Mouse (Mus musculus) lung, embryonic 15.5 days (tissue): ENCODE results near the gene Dll3. TPM values are rescaled to one million over a fixed set of nuclear protein-coding genes. Genes with fewer than 3 reads are reported as not detected.

ENCODE experiments used
- ATAC-seq: fragments of 200-750 bp; cut with Nextera tagmentation; 2 replicates; pipeline ENCODE4 v1.8.0; 2017; ENCODE audit warnings: moderate number of reproducible peaks, borderline replicate concordance; ENCODE audit not compliant: low FRiP score, low TSS enrichment; ENCODE audit errors: extremely low read depth
- H3K27ac ChIP-seq: fragments of 300-500 bp; sonication (generic); 2 replicates; pipeline ENCODE4 v1.5.1; 2015; ENCODE audit warnings: moderate library complexity, mild to moderate bottlenecking, inconsistent platforms
- H3K27me3 ChIP-seq: fragments of 300-500 bp; sonication (generic); 2 replicates; pipeline ENCODE4 v1.6.1; 2015; ENCODE audit warnings: inconsistent platforms
- H3K36me3 ChIP-seq: fragments of 300-500 bp; sonication (generic); 2 replicates; pipeline ENCODE4 v1.6.1; 2015; ENCODE audit warnings: inconsistent platforms
- H3K4me1 ChIP-seq: fragments of 300-500 bp; sonication (generic); 2 replicates; pipeline ENCODE4 v1.6.1; 2015; ENCODE audit warnings: inconsistent platforms
- H3K4me2 ChIP-seq: fragments of 300-500 bp; sonication (generic); 2 replicates; pipeline ENCODE4 v1.6.1; 2015; ENCODE audit warnings: inconsistent platforms, mild to moderate bottlenecking, moderate library complexity
- H3K4me3 ChIP-seq: fragments of 300-500 bp; sonication (generic); 2 replicates; pipeline ENCODE4 v1.5.1; 2015; ENCODE audit warnings: mild to moderate bottlenecking, inconsistent platforms
- H3K9ac ChIP-seq: fragments of 300-500 bp; sonication (generic); 2 replicates; pipeline ENCODE4 v1.6.1; 2015; ENCODE audit warnings: inconsistent platforms
- H3K9me3 ChIP-seq: fragments of 300-500 bp; sonication (generic); 2 replicates; pipeline ENCODE4 v1.6.1; 2016; ENCODE audit warnings: inconsistent platforms
- WGBS: fragments of 180-500 bp; shearing (Covaris S2); methylation state at CpG from one replicate; pipeline ENCODE4 v1.1.7; 2015; 5-methylcytosine and 5-hydroxymethylcytosine counted together
- polyA plus RNA-seq: library from polyadenylated mRNA; unstranded; fragments of >200 nt; fragmentation: Nextera tagmentation; extraction: Ambion mirVana; gene quantifications from 2 replicates; pipeline ENCODE4 v1.2.1, GENCODE M21; 2015

Dll3 gene
- polyA plus RNA-seq, 1 experiment from 2014 or later: 0.75 TPM

DNA sequence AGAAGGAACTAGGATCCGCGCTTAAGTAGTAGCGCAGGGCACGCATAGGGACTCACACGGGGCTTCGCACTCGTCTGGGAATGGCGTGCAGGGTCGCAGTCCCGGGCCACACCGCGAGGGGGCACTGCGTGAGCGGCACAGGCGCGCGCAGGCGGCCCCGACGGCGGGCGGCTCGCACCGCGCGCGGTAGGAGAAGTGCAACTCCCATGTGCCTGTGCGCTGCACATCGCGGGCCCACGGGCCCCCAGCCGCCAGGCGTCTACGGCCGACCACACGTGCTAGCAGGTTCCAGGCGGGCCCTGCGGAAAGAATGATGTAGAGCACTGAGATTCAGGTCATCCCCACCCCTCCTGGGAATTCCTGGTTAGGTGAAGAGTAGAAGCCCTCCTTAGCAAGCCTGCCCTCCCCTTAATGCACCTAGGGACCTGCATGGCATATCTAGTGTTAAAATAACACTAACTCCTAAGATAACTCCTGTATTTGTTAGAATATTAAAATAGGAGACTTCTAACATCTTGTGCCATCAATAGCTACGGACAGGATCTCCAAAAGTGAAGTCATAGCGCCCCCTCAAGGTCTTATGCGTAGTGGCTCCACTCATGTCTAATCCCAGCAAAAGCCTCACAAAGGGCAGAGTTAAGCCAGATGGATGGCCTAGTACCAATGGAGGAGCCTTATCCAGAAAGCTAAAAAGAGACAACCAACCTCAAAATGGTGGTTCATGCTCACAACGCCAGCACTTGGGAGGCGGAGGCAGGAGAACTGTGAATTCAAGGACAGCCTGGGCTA lies 3.0 kb downstream of the Dll3 start:
- Histone ChIP-seq H3K27me3 (peaks cover 80% of the 10 kb centered on the region), H3K9ac (no peak overlapping the region), H3K4me1 (peaks cover 17% of the 10 kb centered on the region; the same call in 1 of the 2 replicates), H3K4me2 (peak overlapping the region; percentile 38), H3K4me3 (0 out of 2 replicates have a peak overlapping the region, but pooled peaks have one; percentile 8), H3K9me3 (no peaks in the 10 kb centered on the region), H3K36me3 (no peaks in the 10 kb centered on the region), H3K27ac (no peak overlapping the region)
- WGBS: 28% methylated on average over 43 of the region's 43 CpGs
- no peak for ATAC-seq

DNA sequence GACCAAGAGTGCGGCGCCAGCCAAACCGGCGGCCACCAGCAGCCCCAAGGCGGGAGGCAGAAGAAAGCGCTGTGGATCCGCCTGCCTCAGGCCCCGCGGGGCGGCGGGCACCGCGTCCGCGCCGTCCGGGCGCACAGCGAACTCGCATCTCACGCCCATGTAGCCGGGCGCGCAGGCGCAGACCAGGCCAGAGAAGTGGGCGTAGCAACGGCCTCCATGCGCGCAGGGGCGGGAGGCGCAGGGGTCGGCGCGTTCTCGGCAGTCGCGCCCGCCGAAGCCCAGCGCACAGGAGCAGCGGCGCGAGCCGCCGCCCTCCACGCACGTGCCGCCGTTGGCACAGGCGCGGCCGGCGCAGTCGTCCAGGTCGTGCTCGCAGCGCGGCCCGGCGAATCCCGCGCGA lies 7.6 kb downstream of the Dll3 start:
- peak overlapping the region; percentile 37 for H3K9ac ChIP-seq
- peaks cover 8% of the 10 kb centered on the region; the same call in 1 of the 2 replicates for H3K4me1 ChIP-seq
- peak overlapping the region; percentile 84 for H3K4me2 ChIP-seq
- peak overlapping the region; percentile 50 for H3K4me3 ChIP-seq
- no peaks in the 10 kb centered on the region for H3K36me3 ChIP-seq
- H3K9me3 ChIP-seq: no peaks in the 10 kb centered on the region
- WGBS: 11% methylated on average over 63 of the region's 63 CpGs
- H3K27me3 ChIP-seq: peaks cover 95% of the 10 kb centered on the region
- peak; percentile 65; the same call in 1 of the 2 replicates for ATAC-seq
- no peak overlapping the region for H3K27ac ChIP-seq

DNA sequence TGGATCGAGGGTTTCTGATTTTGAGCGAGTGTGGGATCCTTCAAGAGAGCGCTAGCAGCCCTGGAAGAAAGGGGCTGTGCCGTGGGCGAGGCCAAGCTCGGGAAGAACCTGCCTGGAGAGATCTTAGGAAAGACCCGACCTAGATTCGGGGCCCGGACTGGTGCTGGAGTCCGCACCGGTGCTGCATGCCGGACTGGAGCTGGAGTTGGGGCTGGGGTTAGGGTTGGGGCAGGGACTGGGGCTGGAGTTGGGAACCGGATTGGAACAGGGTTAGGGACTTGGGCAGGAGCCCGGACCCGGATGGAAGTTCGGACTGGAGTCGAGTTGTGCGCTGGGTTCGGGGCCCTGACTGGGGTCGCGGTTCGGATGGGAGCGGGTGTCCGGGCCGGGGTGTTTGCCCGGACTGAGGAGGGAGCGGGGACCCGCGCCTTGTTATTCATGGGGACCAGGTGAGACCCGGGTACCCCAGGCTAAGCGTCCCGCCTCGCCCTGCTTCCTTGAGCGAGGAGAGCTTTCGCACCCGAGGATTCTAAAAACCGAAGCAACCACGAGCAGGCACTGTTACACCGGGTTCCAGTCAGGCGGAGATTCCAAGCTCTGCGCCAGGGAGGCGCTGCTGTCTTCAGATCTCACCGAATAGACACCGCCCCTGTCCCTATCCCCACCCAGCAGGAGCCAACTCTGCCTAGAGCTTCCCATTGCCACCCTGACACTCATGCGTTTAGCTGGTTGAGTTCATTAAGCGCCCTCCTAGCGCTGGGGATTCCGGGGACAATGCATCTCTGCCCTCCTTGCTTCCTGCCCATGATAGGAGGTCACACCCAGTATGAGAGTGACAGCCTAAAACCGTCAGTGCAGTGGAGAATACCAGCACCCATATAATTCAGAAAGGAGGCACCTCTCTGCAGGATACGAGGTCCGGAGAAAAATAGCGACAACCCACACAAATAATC lies 11.1 kb downstream of the Dll3 start, which contains the start of gene Selenov:
Gene Selenov (minus strand): TSS at position 549 of the 953 bp plus-strand sequence.
- H3K4me1 ChIP-seq: peaks cover 8% of the 10 kb centered on the region; the same call in 1 of the 2 replicates
- peak within 1 kb of the TSS; percentile 30 for H3K4me3 ChIP-seq
- H3K27ac ChIP-seq: no peak within 1 kb of the TSS
- peaks cover 84% of the 10 kb centered on the region for H3K27me3 ChIP-seq
- ATAC-seq: peak; percentile 36; the same call in 1 of the 2 replicates
- WGBS: 2% methylated on average over 52 of the region's 52 CpGs
- no peaks in the 10 kb centered on the region for H3K9me3 ChIP-seq
- H3K4me2 ChIP-seq: peak within 1 kb of the TSS; percentile 51
- H3K36me3 ChIP-seq: no peaks in the 10 kb centered on the region
- peak within 1 kb of the TSS; percentile 11; the same call in 1 of the 2 replicates for H3K9ac ChIP-seq

DNA sequence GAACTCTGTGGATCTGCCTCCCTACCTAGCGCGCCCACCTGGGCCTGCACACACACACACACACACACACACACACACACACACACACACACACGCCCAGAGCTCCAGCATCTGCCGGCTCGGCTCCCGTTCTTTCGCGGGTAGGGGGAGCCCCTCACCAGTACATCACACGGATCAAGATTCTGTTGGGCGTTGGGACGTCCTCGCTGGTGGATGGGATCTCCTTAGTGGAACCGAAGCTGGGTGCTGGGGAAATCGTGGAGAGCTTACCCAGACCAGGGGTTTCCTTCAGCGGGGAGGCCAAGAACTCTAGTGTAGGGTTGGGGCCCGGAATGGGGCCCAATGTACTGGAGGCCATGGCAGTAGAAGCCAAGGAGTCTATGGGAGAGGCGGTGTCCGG lies 11.9 kb downstream of the Dll3 start:
- Histone ChIP-seq H3K9me3 (no peaks in the 10 kb centered on the region), H3K27ac (no peak overlapping the region), H3K27me3 (peaks cover 76% of the 10 kb centered on the region), H3K4me3 (peak overlapping the region; percentile 30), H3K9ac (0 out of 2 replicates have a peak overlapping the region, but pooled peaks have one; percentile 11), H3K36me3 (no peaks in the 10 kb centered on the region), H3K4me2 (peak overlapping the region; percentile 51), H3K4me1 (peaks cover 8% of the 10 kb centered on the region; the same call in 1 of the 2 replicates)
- under 1% methylated on average over 18 of the region's 18 CpGs for WGBS
- 0 out of 2 replicates have a peak, but pooled peaks have one; percentile 6 for ATAC-seq

DNA sequence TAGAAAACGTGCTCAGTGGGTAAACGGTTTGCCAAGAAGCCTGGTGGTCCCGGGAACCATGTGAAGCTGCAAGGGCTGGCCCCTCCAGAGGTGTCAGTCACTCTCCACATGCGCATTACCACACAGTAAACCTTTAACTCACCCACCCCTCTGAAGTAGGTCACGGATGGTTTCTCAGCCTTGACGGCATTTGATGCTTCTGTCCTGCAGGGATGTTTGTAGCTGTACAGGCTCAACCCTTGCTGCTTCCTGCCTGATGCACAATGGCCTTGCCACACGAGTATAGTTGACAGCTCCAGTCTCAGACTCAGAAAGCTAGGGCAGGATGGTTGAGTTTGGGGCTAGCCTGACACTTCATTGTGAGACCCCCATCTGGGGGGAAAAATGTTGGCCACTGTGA lies 21.4 kb downstream of the Dll3 start:
- H3K9me3 ChIP-seq: no peaks in the 10 kb centered on the region
- H3K4me3 ChIP-seq: no peak overlapping the region
- ATAC-seq: no peak
- H3K36me3 ChIP-seq: no peaks in the 10 kb centered on the region
- H3K9ac ChIP-seq: no peak overlapping the region
- H3K4me1 ChIP-seq: peaks cover 8% of the 10 kb centered on the region
- H3K27ac ChIP-seq: no peak overlapping the region
- no peaks in the 10 kb centered on the region for H3K27me3 ChIP-seq
- 63% methylated on average over 7 of the region's 7 CpGs for WGBS
- H3K4me2 ChIP-seq: no peak overlapping the region

DNA sequence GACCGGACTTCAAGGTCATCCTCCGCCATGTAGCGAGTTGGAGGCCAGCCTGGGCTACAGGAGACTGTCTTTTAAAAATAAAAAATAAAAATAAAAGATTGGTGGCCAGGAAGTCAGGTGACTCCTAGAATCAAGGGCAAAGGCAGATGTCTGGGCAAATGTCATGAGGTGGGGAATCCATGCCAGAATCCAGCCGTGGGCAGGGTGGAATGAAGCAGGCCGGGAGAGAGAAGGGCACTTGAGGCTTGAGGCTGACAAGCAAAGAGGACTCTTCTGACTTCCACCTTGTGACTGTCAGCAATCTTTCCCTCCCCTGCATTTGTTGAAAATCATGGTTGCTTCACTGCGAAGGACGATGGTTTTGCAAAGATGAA lies 23.8 kb downstream of the Dll3 start:
- H3K9me3 ChIP-seq: no peaks in the 10 kb centered on the region
- H3K4me3 ChIP-seq: peak overlapping the region; percentile 65
- ATAC-seq: no peak
- H3K27ac ChIP-seq: no peak overlapping the region
- peak overlapping the region; percentile 75 for H3K9ac ChIP-seq
- 72% methylated on average over 7 of the region's 7 CpGs for WGBS
- H3K4me1 ChIP-seq: peaks cover 8% of the 10 kb centered on the region
- peak overlapping the region; percentile 89 for H3K4me2 ChIP-seq
- H3K27me3 ChIP-seq: no peaks in the 10 kb centered on the region
- H3K36me3 ChIP-seq: no peaks in the 10 kb centered on the region

DNA sequence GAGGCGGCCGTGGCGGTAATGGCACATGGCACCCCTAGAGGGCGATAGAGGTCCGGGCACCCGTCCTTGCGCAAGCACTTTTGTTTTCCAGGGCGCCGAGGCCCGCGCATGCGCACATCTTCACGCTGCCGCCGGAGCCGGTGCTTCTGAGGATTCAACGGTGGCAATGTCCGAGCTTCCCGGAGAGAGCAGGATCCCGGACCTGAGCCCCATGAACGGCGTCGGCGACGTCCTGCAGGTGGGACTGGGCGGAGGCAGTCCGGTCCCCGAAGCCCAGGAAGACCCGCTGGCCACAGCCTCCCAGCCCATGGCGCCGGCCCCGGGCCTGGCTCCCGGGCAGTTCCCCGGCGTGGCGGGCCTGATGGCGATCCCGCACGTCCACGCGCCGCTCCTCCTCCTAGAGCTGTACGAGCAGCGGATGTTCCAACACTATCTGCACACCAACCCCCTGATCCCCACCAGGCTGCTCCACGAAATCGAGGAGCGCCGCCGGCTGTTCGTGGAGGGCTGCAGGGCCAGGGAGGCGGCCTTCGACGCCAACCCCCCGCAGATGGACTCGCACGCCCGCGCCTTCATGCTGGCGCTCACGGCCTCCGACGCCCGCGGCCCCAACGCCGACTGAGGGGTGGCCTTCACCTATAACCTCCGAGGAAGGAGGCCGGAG lies 24.3 kb downstream of the Dll3 start, which contains the start of gene Eid2b:
Gene Eid2b (plus strand): TSS at position 125 of the 664 bp plus-strand sequence.
- Histone ChIP-seq H3K9me3 (no peaks in the 10 kb centered on the region), H3K9ac (peak within 1 kb of the TSS; percentile 75), H3K4me2 (peak within 1 kb of the TSS; percentile 89), H3K27ac (peak within 1 kb of the TSS; percentile 26; the same call in 1 of the 2 replicates), H3K27me3 (no peaks in the 10 kb centered on the region), H3K4me3 (peak within 1 kb of the TSS; percentile 65), H3K36me3 (peaks cover 3% of the 10 kb centered on the region; the same call in 1 of the 2 replicates), H3K4me1 (peaks cover 8% of the 10 kb centered on the region)
- WGBS: 2% methylated on average over 68 of the region's 68 CpGs
- peak; percentile 62 for ATAC-seq

DNA sequence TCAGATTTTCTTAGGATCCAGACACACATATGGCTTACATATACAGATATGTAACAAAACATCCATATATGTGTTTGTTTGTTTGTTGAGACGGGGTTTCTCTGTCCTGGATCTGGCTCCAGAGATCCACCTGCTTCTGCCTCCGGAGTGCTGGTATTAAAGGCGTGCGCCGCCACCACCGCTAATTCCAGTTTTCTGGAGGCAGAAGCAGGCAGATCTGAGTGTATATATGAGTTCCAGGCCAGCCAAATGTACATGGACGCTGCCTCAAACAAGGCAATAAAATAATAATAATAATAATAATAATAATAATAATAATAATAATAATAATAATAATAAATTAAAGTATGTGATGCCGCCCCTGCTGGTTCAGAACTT lies 24.8 kb downstream of the Dll3 start:
- Histone ChIP-seq H3K27ac (no peak overlapping the region), H3K9ac (no peak overlapping the region), H3K9me3 (no peaks in the 10 kb centered on the region), H3K36me3 (peaks cover 8% of the 10 kb centered on the region; the same call in 1 of the 2 replicates), H3K4me3 (no peak overlapping the region), H3K27me3 (no peaks in the 10 kb centered on the region), H3K4me1 (peaks cover 8% of the 10 kb centered on the region), H3K4me2 (no peak overlapping the region)
- 65% methylated on average over 8 of the region's 8 CpGs for WGBS
- no peak for ATAC-seq

DNA sequence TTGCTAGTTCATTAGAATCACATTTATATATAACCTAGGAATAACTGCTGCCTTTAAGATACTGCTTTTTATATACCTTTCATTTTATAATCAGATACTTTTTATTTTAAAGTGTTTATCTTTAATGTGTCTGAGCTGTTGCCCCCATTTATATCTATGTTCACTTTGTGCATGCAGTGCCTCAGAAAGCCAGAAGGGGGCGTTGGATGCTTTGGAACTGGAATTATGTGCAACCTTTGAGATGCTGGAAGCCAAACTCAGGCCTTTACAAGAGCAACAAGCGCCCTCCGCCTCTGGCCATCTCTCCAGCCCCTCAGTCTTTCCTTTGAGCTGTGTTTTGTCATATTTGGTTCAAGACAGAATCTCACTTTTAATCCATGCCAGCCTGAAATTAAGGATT lies 30.3 kb downstream of the Dll3 start:
- WGBS: 69% methylated on average over 3 of the region's 3 CpGs
- H3K4me2 ChIP-seq: no peak overlapping the region
- peaks cover 15% of the 10 kb centered on the region; the same call in 1 of the 2 replicates for H3K4me1 ChIP-seq
- no peak overlapping the region for H3K9ac ChIP-seq
- no peaks in the 10 kb centered on the region for H3K9me3 ChIP-seq
- H3K27me3 ChIP-seq: no peaks in the 10 kb centered on the region
- ATAC-seq: no peak
- peaks cover 21% of the 10 kb centered on the region; the same call in 1 of the 2 replicates for H3K36me3 ChIP-seq
- no peak overlapping the region for H3K27ac ChIP-seq
- no peak overlapping the region for H3K4me3 ChIP-seq

DNA sequence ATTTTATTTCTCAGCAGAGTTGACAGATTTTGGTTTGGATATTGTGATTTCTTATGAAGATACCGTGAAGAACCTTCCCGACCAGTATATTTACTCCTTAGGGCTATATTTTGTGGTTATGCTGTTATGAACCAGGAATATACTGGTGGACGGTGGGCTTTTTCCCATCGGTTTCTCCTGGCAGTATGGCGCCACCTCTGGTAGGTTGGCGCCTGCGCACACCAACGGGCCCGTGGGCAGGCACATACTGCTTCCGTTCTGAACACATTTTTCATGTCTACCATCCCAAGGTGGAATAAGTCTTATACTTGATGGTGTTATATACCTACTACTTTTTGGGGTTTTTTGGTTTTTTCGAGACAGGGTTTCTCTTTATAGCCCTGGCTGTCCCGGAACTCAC lies 32.7 kb downstream of the Dll3 start:
- ATAC-seq: no peak
- H3K4me3 ChIP-seq: peak overlapping the region; percentile 88; the same call in 1 of the 2 replicates
- no peaks in the 10 kb centered on the region for H3K9me3 ChIP-seq
- H3K27me3 ChIP-seq: no peaks in the 10 kb centered on the region
- H3K27ac ChIP-seq: no peak overlapping the region
- peaks cover 21% of the 10 kb centered on the region; the same call in 1 of the 2 replicates for H3K36me3 ChIP-seq
- peak overlapping the region; percentile 86; the same call in 1 of the 2 replicates for H3K4me2 ChIP-seq
- WGBS: 92% methylated on average over 12 of the region's 12 CpGs
- H3K9ac ChIP-seq: no peak overlapping the region
- H3K4me1 ChIP-seq: peaks cover 15% of the 10 kb centered on the region; the same call in 1 of the 2 replicates

DNA sequence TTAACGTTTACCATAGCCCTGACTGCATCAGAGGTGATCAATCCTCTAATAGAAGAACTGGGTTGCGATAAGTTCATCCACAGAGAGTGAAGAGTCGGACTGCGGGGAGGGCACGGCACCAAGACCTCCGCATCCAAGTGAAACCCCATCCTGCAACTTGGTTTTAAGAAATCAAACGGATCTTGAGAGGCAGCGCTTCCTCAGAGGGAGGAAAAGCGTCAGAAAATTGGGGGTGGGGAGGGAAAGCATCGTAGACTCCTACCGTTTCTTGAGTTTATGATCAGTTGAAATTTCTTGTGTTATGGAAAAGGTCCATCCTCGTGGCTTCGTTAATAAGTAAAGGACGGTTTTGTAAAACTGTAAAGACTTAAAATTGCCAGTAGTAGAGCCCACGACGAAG lies 33.5 kb downstream of the Dll3 start:
- H3K4me1 ChIP-seq: peaks cover 15% of the 10 kb centered on the region; the same call in 1 of the 2 replicates
- peak overlapping the region; percentile 86 for H3K4me2 ChIP-seq
- H3K4me3 ChIP-seq: peak overlapping the region; percentile 88
- H3K27me3 ChIP-seq: no peaks in the 10 kb centered on the region
- H3K9ac ChIP-seq: peak overlapping the region; percentile 95
- 20% methylated on average over 16 of the region's 16 CpGs for WGBS
- H3K9me3 ChIP-seq: no peaks in the 10 kb centered on the region
- ATAC-seq: no peak
- H3K27ac ChIP-seq: peak overlapping the region; percentile 88
- peaks cover 21% of the 10 kb centered on the region; the same call in 1 of the 2 replicates for H3K36me3 ChIP-seq
